Mouse (Mus musculus): ENCODE data around the gene Olfr222.

GRCm38 (mm10) chr11:59562837-59563236 lies 13.2 kb downstream of the Olfr222 start:
- TF ChIP-seq TCF12 (IDR thresholded peaks at IDR 0.05; ENCODE audit: insufficient read depth, poor library complexity, severe bottlenecking) (no peak), CEBPB (IDR thresholded peaks at IDR 0.05; ENCODE audit: insufficient read depth, poor library complexity, severe bottlenecking) (no peak), POLR2A (IDR thresholded peaks at IDR 0.05; ENCODE audit: insufficient read length, low read depth) (no peak), MYOG (IDR thresholded peaks at IDR 0.05; ENCODE audit: control insufficient read depth in 1 of 3, insufficient read depth in 1 of 3, insufficient read length in 2 of 3, low read depth in 2 of 3) (no peak), USF1 (IDR thresholded peaks at IDR 0.05; ENCODE audit: low read depth) (no peak), REST (IDR thresholded peaks at IDR 0.05; ENCODE audit: insufficient read depth, insufficient read length) (no peak), POLR2AphosphoS2 (IDR thresholded peaks at IDR 0.05; ENCODE audit: insufficient read length, low read depth) (no peak), E2F4 (IDR thresholded peaks at IDR 0.05; ENCODE audit: insufficient read depth) (no peak)

All from myocyte (in vitro differentiated cells).